In genomic region chr4:114558487-114558886, GRCm38 (mm10) we compare ENCODE assay signal across 14 mouse cellular contexts.
A peak's percentile ranks its signal among the peaks of the same experiment; 100 is the strongest.
DNase-seq lines count a peak whose midpoint lies in the region; ATAC-seq and TF ChIP-seq lines count a peak whose summit lies in the region.
"Had no signal": no experiment of that assay in that cellular context is flagged by ENCODE, and none has a peak within 500 bp of the region (broad histone marks: within the 10 kb centered on the region; RNA-seq: fewer than 3 reads in every experiment).

No protein-coding gene starts in this region.

- no peak overlapping the region for H3K9ac ChIP-seq in forebrain, embryonic 16.5 days (replicated peaks; ENCODE audit: low read depth, low read length)
- no peak overlapping the region for H3K9ac ChIP-seq in liver, postnatal 0 days (replicated peaks)
- H3K9ac ChIP-seq in intestine, embryonic 16.5 days (ENCODE audit: low read depth, low read length) = no peak overlapping the region
- H3K9ac ChIP-seq: forebrain, embryonic 12.5 days; hindbrain, embryonic 14.5 days had no signal

- no peak for ATAC-seq in forebrain, embryonic 16.5 days
- ATAC-seq in liver, postnatal 0 days = no peak
- ATAC-seq in intestine, embryonic 16.5 days = 0 out of 2 replicates have a peak, but pooled peaks have one; percentile 26

- H3K4me3 ChIP-seq in forebrain, embryonic 10.5 days = no peak overlapping the region
- no peak overlapping the region for H3K4me3 ChIP-seq in forebrain, embryonic 16.5 days (replicated peaks; ENCODE audit: low read length)
- no peak overlapping the region for H3K4me3 ChIP-seq in liver, postnatal 0 days (ENCODE audit: low read depth, low read length)
- no peak overlapping the region for H3K4me3 ChIP-seq in intestine, embryonic 16.5 days (ENCODE audit: low read length)
- H3K4me3 ChIP-seq: forebrain, embryonic 12.5 days had no signal

- no peak for DNase-seq in forebrain, embryonic 10.5 days (ENCODE audit: extremely low spot score, low spot score)
- peak; percentile 18 for DNase-seq in liver
- DNase-seq in liver, postnatal 0 days = no peak
- DNase-seq in kidney, postnatal 25 days = peak; percentile 76 to 86
- no peak for DNase-seq in cerebellum, postnatal 4 days (ENCODE audit: low spot score in 2 of 2)
- no peak for DNase-seq in right cerebral cortex, postnatal 10 days (ENCODE audit: low spot score in 2 of 2)
- DNase-seq: cerebellum, adult 11-12 months; gastrocnemius, postnatal 14 days; spleen, adult 18-20 months had no signal

- H3K4me2 ChIP-seq in forebrain, embryonic 16.5 days (ENCODE audit: low read length) = no peak overlapping the region
- no peak overlapping the region for H3K4me2 ChIP-seq in liver, postnatal 0 days (ENCODE audit: low read depth, low read length)
- no peak overlapping the region for H3K4me2 ChIP-seq in intestine, embryonic 16.5 days (ENCODE audit: low read depth, low read length)
- H3K4me2 ChIP-seq: forebrain, embryonic 12.5 days; hindbrain, embryonic 14.5 days had no signal

- H3K27ac ChIP-seq in forebrain, embryonic 10.5 days = peak overlapping the region; percentile 51; the same call in 1 of the 2 replicates
- no peak overlapping the region for H3K27ac ChIP-seq in forebrain, embryonic 16.5 days (ENCODE audit: low read length)
- H3K27ac ChIP-seq in liver, postnatal 0 days (ENCODE audit: low read depth) = no peak overlapping the region
- H3K27ac ChIP-seq in intestine, embryonic 16.5 days (ENCODE audit: low read length) = no peak overlapping the region
- H3K27ac ChIP-seq: forebrain, embryonic 12.5 days; hindbrain, embryonic 14.5 days had no signal

- WGBS in forebrain, embryonic 10.5 days = 55% methylated on average over 3 of the region's 3 CpGs
- WGBS in forebrain, embryonic 16.5 days = 71% methylated on average over 3 of the region's 3 CpGs
- WGBS in liver, postnatal 0 days (ENCODE audit: insufficient replicate concordance) = 50% methylated on average over 3 of the region's 3 CpGs
- WGBS in intestine, embryonic 16.5 days = 56% methylated on average over 3 of the region's 3 CpGs

- TF ChIP-seq CTCF in liver, postnatal 0 days (IDR thresholded peaks at IDR 0.05; ENCODE audit: low read depth) = no peak

- no peaks in the 10 kb centered on the region for H3K9me3 ChIP-seq in forebrain, embryonic 10.5 days
- H3K9me3 ChIP-seq in forebrain, embryonic 16.5 days (ENCODE audit: control insufficient read depth, low read length) = no peaks in the 10 kb centered on the region
- H3K9me3 ChIP-seq in liver, postnatal 0 days (ENCODE audit: low read length) = no peaks in the 10 kb centered on the region
- H3K9me3 ChIP-seq in intestine, embryonic 16.5 days (ENCODE audit: control insufficient read depth, low read length) = no peaks in the 10 kb centered on the region
- H3K9me3 ChIP-seq: forebrain, embryonic 12.5 days had no signal

- no peak for TF ChIP-seq EP300 in liver, postnatal 0 days (IDR thresholded peaks at IDR 0.05; ENCODE audit: low read depth)

- H3K36me3 ChIP-seq in forebrain, embryonic 10.5 days (replicated peaks) = no peaks in the 10 kb centered on the region
- H3K36me3 ChIP-seq in forebrain, embryonic 16.5 days (ENCODE audit: control insufficient read depth, insufficient read depth) = no peaks in the 10 kb centered on the region
- no peaks in the 10 kb centered on the region for H3K36me3 ChIP-seq in liver, postnatal 0 days (replicated peaks; ENCODE audit: insufficient read depth, low read length)
- no peaks in the 10 kb centered on the region for H3K36me3 ChIP-seq in intestine, embryonic 16.5 days (ENCODE audit: control insufficient read depth, insufficient read depth, low read length)
- H3K36me3 ChIP-seq: forebrain, embryonic 12.5 days; G1E had no signal

- H3K4me1 ChIP-seq in forebrain, embryonic 10.5 days = peaks cover 20% of the 10 kb centered on the region
- H3K4me1 ChIP-seq in forebrain, embryonic 16.5 days (replicated peaks; ENCODE audit: control insufficient read depth, insufficient read depth, low read length) = no peaks in the 10 kb centered on the region
- no peaks in the 10 kb centered on the region for H3K4me1 ChIP-seq in liver, postnatal 0 days (ENCODE audit: insufficient read depth)
- H3K4me1 ChIP-seq in intestine, embryonic 16.5 days (ENCODE audit: control insufficient read depth, insufficient read depth, low read length) = no peaks in the 10 kb centered on the region; the same call in 1 of the 2 replicates

- no peaks in the 10 kb centered on the region for H3K27me3 ChIP-seq in forebrain, embryonic 10.5 days (ENCODE audit: poor library complexity, severe bottlenecking)
- no peaks in the 10 kb centered on the region for H3K27me3 ChIP-seq in forebrain, embryonic 16.5 days (replicated peaks; ENCODE audit: control insufficient read depth, insufficient read depth, low read length)
- no peaks in the 10 kb centered on the region for H3K27me3 ChIP-seq in liver, postnatal 0 days (ENCODE audit: insufficient read depth, low read length)
- H3K27me3 ChIP-seq in intestine, embryonic 16.5 days (replicated peaks; ENCODE audit: control insufficient read depth, insufficient read depth, low read length) = no peaks in the 10 kb centered on the region
- H3K27me3 ChIP-seq: forebrain, embryonic 12.5 days had no signal

Comparison
In these comparisons a context has a peak if more than half of its experiments do, and no peak if none do; other contexts are left out.
1. DNase-seq: peak in liver (single experiment) and kidney, postnatal 25 days (2 of 2); none in forebrain, embryonic 10.5 days (single experiment), liver, postnatal 0 days (single experiment), cerebellum, postnatal 4 days (0 of 2) and right cerebral cortex, postnatal 10 days (0 of 2).